Mouse (Mus musculus) stomach, embryonic 16.5 days (tissue): ENCODE results near the gene Clic5. TPM values are rescaled to one million over a fixed set of nuclear protein-coding genes. Genes with fewer than 3 reads are reported as not detected.
A peak's percentile ranks its signal among the peaks of the same experiment; 100 is the strongest.

Source experiments
- ATAC-seq: fragments of 200-750 bp; cut with Nextera tagmentation; 2 replicates; pipeline ENCODE4 v1.8.0; 2017; ENCODE audit warnings: moderate number of reproducible peaks, moderate TSS enrichment; ENCODE audit not compliant: insufficient read depth, low FRiP score
- H3K27ac ChIP-seq: fragments of 300-500 bp; sonication (generic); 2 replicates; pipeline ENCODE4 v1.5.1; 2014; ENCODE audit warnings: low read length
- H3K27me3 ChIP-seq: fragments of 300-500 bp; sonication (generic); 2 replicates; pipeline ENCODE4 v1.6.1; 2014; ENCODE audit warnings: low read length, control low read depth, mixed read lengths; ENCODE audit not compliant: control insufficient read depth, insufficient read depth
- H3K36me3 ChIP-seq: fragments of 300-500 bp; sonication (generic); 2 replicates; pipeline ENCODE4 v1.6.1; 2014; ENCODE audit warnings: low read length; ENCODE audit not compliant: control insufficient read depth, insufficient read depth
- H3K4me1 ChIP-seq: fragments of 300-500 bp; sonication (generic); 2 replicates; pipeline ENCODE4 v1.6.1; 2014; ENCODE audit warnings: low read length, control low read depth, mixed read lengths; ENCODE audit not compliant: control insufficient read depth, insufficient read depth
- H3K4me2 ChIP-seq: fragments of 300-500 bp; sonication (generic); 2 replicates; pipeline ENCODE4 v1.6.1; 2014; ENCODE audit warnings: low read depth, low read length, mixed read lengths
- H3K4me3 ChIP-seq: fragments of 300-500 bp; sonication (generic); replicated peaks from 2 replicates; pipeline ENCODE4 v1.5.1; 2014; ENCODE audit warnings: mild to moderate bottlenecking, low read length
- H3K9ac ChIP-seq: fragments of 300-500 bp; sonication (generic); 2 replicates; pipeline ENCODE4 v1.6.1; 2014; ENCODE audit warnings: low read length
- H3K9me3 ChIP-seq: fragments of 300-500 bp; sonication (generic); replicated peaks from 2 replicates; pipeline ENCODE4 v1.6.1; 2016; ENCODE audit warnings: low read length, control low read depth; ENCODE audit not compliant: control insufficient read depth
- WGBS: fragments of 180-500 bp; shearing (Covaris S2); extraction: QIAGEN DNeasy Blood & Tissue Kit; methylation state at CpG from one replicate; pipeline ENCODE4 v1.1.7; 2014; 5-methylcytosine and 5-hydroxymethylcytosine counted together
- polyA plus RNA-seq: library from polyadenylated mRNA; unstranded; fragments of >200 nt; fragmentation: Nextera tagmentation; extraction: Ambion mirVana; gene quantifications from 2 replicates; pipeline ENCODE4 v1.2.1, GENCODE M21; 2015

The Clic5 gene
- polyA plus RNA-seq, 1 experiment from 2014 or later: 7.3 TPM

DNA sequence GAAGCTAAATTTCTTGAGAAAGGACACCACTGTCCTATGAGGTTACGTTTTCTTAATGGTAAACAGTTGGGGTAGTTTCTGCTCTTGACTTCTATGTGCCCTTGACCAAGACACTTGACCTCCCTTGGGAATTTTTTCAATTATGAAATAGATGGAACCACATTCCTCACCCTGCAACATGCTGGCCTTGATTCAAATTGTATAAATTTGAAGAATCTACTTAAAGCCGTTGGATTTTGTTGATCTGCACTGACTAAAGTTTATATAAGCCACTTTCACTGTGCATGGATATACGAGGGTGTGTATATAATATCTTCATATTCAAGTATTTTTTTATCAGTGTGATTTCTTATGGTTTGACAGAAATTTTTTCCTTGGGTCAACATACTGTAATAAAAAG, 17.2 kb downstream of the Clic5 start:
- ATAC-seq: no peak
- Histone ChIP-seq H3K4me1 (no peaks in the 10 kb centered on the region), H3K9me3 (no peaks in the 10 kb centered on the region), H3K4me2 (no peak overlapping the region), H3K36me3 (no peaks in the 10 kb centered on the region), H3K9ac (no peak overlapping the region), H3K4me3 (no peak overlapping the region), H3K27me3 (no peaks in the 10 kb centered on the region), H3K27ac (no peak overlapping the region)
- WGBS: 38% methylated on average over 3 of the region's 3 CpGs

DNA sequence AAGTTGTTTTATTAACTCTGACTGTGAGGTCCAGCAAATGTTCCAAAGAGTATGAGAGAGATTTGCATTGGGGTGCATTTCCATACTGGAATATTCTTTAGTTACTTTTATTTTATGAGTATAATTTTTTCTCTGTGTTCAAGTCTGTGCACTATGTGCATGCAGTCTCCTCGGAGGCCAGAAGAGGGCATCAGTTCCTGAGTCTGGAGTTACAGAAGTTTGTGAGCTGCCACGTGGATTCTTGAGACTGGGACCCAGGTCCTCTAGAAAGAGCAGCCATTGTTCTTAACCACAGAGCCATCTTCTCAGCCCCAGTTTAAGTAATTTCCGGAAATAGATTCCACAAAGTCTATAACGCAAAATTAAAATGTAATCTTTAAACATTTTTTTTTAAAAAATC, 20.5 kb downstream of the Clic5 start:
- H3K4me2 ChIP-seq: no peak overlapping the region
- ATAC-seq: no peak
- no peak overlapping the region for H3K9ac ChIP-seq
- no peaks in the 10 kb centered on the region for H3K9me3 ChIP-seq
- no peak overlapping the region for H3K4me3 ChIP-seq
- no peaks in the 10 kb centered on the region; the same call in 1 of the 2 replicates for H3K4me1 ChIP-seq
- H3K27me3 ChIP-seq: no peaks in the 10 kb centered on the region
- no peak overlapping the region for H3K27ac ChIP-seq
- WGBS: 78% methylated on average over 4 of the region's 4 CpGs
- no peaks in the 10 kb centered on the region for H3K36me3 ChIP-seq

- 77% methylated on average over 5 of the region's 5 CpGs for WGBS
- H3K4me1 ChIP-seq: no peaks in the 10 kb centered on the region; the same call in 1 of the 2 replicates
- H3K4me3 ChIP-seq: no peak overlapping the region
- H3K27ac ChIP-seq: no peak overlapping the region
- no peak overlapping the region for H3K4me2 ChIP-seq
- no peaks in the 10 kb centered on the region for H3K27me3 ChIP-seq
- no peak overlapping the region for H3K9ac ChIP-seq
- H3K9me3 ChIP-seq: no peaks in the 10 kb centered on the region
- no peaks in the 10 kb centered on the region for H3K36me3 ChIP-seq
- ATAC-seq: no peak
Observed at GRCm38 (mm10) chr17:44212960-44213619, 24.7 kb downstream of the Clic5 start.

DNA sequence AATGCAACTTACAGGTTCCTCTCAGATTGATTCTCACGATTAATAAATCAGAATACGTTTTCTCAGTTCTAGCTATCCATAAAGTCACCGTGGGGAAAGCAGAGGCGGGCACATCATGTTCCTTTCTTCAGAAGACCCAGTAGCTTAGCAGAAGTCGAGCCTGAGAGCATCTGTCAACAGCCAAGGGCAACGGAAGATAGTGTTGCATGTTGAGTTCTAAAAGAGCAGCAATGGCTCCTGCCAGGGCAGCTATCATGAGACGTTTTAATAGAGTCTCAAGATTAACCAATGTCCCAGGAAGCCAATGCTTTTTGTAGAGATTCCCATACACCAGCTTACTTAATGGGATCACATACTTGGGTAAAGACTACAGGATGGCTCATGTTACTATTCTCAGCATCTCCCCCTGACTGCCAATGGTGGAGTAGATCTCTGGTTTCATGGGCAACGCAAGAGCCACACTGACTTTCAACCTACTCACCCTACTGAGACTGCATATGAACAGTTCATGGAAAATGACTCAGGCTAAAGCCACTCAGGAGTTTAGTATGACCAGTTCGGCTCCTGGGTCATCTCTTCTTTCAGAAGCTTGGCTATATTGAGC, 26.9 kb downstream of the Clic5 start:
- H3K27me3 ChIP-seq: no peaks in the 10 kb centered on the region
- no peak overlapping the region for H3K4me3 ChIP-seq
- no peaks in the 10 kb centered on the region for H3K36me3 ChIP-seq
- no peak overlapping the region for H3K9ac ChIP-seq
- no peaks in the 10 kb centered on the region for H3K9me3 ChIP-seq
- H3K27ac ChIP-seq: no peak overlapping the region
- no peak for ATAC-seq
- WGBS: 87% methylated on average over 9 of the region's 9 CpGs
- H3K4me1 ChIP-seq: no peaks in the 10 kb centered on the region; the same call in 1 of the 2 replicates
- H3K4me2 ChIP-seq: no peak overlapping the region

- Histone ChIP-seq H3K4me2 (no peak overlapping the region), H3K36me3 (no peaks in the 10 kb centered on the region), H3K9ac (no peak overlapping the region), H3K4me1 (no peaks in the 10 kb centered on the region), H3K4me3 (no peak overlapping the region), H3K9me3 (no peaks in the 10 kb centered on the region), H3K27me3 (no peaks in the 10 kb centered on the region), H3K27ac (no peak overlapping the region)
- 65% methylated on average over 2 of the region's 2 CpGs for WGBS
- no peak for ATAC-seq
Observed at GRCm38 (mm10) chr17:44217185-44217584, 28.8 kb downstream of the Clic5 start.

DNA sequence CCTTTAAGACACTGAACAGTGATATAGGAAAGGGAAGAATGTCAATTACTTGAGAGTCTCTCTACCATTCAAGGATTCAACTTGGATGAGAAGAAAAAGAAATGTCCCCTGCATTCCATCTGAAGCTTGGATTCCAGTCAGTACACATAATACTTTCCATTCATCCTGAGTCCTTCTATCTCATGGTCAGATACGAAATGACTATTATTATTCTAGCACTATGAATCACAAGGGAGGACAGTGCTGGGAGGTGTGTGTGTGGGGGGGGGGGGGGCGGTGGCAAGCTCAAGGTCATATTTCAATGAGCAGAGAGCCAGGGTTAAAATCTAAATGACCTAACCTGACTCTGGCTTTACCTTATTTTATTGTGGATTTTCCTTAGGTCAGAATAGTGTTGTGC, 31.6 kb downstream of the Clic5 start:
- Histone ChIP-seq H3K4me2 (no peak overlapping the region), H3K27ac (no peak overlapping the region), H3K4me1 (no peaks in the 10 kb centered on the region), H3K9me3 (no peaks in the 10 kb centered on the region), H3K27me3 (no peaks in the 10 kb centered on the region), H3K4me3 (no peak overlapping the region), H3K9ac (no peak overlapping the region), H3K36me3 (no peaks in the 10 kb centered on the region)
- no peak for ATAC-seq
- whole genome bisulfite sequencing: 49% methylated on average over 2 of the region's 2 CpGs

DNA sequence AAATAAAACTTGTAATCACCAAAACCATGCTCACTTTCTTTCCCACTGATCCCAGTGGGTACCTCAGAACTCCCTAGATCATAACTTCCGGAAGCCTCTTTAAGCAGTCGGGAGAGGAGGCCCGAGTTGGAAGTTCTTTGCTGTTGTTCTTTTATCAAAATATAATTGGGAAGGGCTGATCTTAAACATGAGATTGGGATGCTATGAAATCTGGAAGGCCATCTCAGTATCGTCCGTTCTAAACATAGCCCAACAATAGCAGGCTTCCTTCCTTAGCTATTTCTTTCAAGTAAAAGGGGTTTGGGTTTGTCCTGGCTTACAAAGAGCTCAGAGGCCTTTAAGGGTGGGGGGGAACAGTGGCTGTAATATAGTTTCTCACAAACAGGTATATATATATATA, 40.0 kb downstream of the Clic5 start:
- no peaks in the 10 kb centered on the region for H3K36me3 ChIP-seq
- no peaks in the 10 kb centered on the region for H3K27me3 ChIP-seq
- no peak overlapping the region for H3K9ac ChIP-seq
- 91% methylated on average over 5 of the region's 5 CpGs for WGBS
- no peak overlapping the region for H3K27ac ChIP-seq
- H3K4me1 ChIP-seq: no peaks in the 10 kb centered on the region
- ATAC-seq: no peak
- no peak overlapping the region for H3K4me3 ChIP-seq
- no peaks in the 10 kb centered on the region for H3K9me3 ChIP-seq
- H3K4me2 ChIP-seq: no peak overlapping the region

- Histone ChIP-seq H3K9me3 (no peaks in the 10 kb centered on the region), H3K4me2 (no peak overlapping the region), H3K4me3 (no peak overlapping the region), H3K9ac (no peak overlapping the region), H3K36me3 (no peaks in the 10 kb centered on the region), H3K27me3 (no peaks in the 10 kb centered on the region), H3K27ac (peak overlapping the region; percentile 10; the same call in 1 of the 2 replicates), H3K4me1 (no peaks in the 10 kb centered on the region)
- no peak for ATAC-seq
- WGBS: 41% methylated on average over 10 of the region's 10 CpGs
Observed at GRCm38 (mm10) chr17:44230083-44230482, 41.7 kb downstream of the Clic5 start.

- Histone ChIP-seq H3K4me1 (no peaks in the 10 kb centered on the region), H3K27me3 (no peaks in the 10 kb centered on the region), H3K4me2 (peak overlapping the region; percentile 49), H3K36me3 (no peaks in the 10 kb centered on the region), H3K9me3 (no peaks in the 10 kb centered on the region; the same call in 1 of the 2 replicates), H3K9ac (peak overlapping the region; percentile 54), H3K27ac (peak overlapping the region; percentile 91), H3K4me3 (peak overlapping the region; percentile 18)
- ATAC-seq: peak; percentile 91
- WGBS: 18% methylated on average over 10 of the region's 10 CpGs
Observed at GRCm38 (mm10) chr17:44239030-44239721, 50.8 kb downstream of the Clic5 start.
